Mouse (Mus musculus) kidney, adult 2 months (tissue): ENCODE results near the gene BC048562.

Experiments
- CTCF ChIP-seq: fragments of 200-500 bp; conservative IDR thresholded peaks from 2 replicates; pipeline ENCODE4 v1.5.1; 2011; ENCODE audit warnings: low read depth, mild to moderate bottlenecking, control low read depth, low read length, moderate library complexity, mixed read lengths; ENCODE audit not compliant: insufficient read depth, insufficient read length
- POLR2A ChIP-seq: fragments of 200-500 bp; IDR thresholded peaks from one replicate; pipeline ENCODE4 v1.6.1; 2011; ENCODE audit warnings: low read depth, low read length, control low read depth

DNA sequence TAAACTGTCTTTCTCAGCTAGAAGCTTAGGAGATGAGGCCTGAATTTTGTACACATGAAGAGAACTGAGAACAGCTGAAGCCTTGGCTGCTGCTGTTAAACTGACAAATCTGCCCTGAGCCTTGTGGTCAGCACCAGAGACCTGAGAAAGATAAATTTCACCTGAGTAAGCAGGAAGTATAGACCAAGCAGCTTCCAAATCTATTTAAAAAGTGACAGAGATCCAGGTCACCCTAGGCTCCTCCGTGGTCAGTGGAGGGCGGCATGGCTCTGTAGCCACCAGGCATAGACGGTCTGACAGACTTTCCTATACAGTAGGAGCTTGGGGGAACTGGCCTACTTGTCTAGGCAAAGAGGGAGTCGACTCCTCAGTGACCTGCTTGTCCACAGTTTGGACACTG, 49.5 kb upstream of the BC048562 start:
- no peak for TF ChIP-seq CTCF
- no peak for TF ChIP-seq POLR2A
